Mouse (Mus musculus) urinary bladder, postnatal 25 days (tissue): ENCODE measurements around the gene Ddah2.

Experiments
- DNase-seq: peaks from one replicate; pipeline ENCODE4 v3.0.0; 2022; ENCODE audit warnings: low spot score

Ddah2 gene

GRCm38 (mm10) chr17:35077285-35077684, 18.4 kb downstream of the Ddah2 start:
- no peak for DNase-seq

GRCm38 (mm10) chr17:35077786-35078233, 19.0 kb downstream of the Ddah2 start, which contains the start of gene Ly6g6d:
TSS of gene Ly6g6d (minus strand) at chr17:35078065.
- peak; percentile 44 for DNase-seq

GRCm38 (mm10) chr17:35079778-35080177, 20.9 kb downstream of the Ddah2 start:
- DNase-seq = no peak

GRCm38 (mm10) chr17:35080248-35080647, 21.4 kb downstream of the Ddah2 start:
- DNase-seq = no peak

GRCm38 (mm10) chr17:35080710-35081109, 21.9 kb downstream of the Ddah2 start:
- no peak for DNase-seq

GRCm38 (mm10) chr17:35082841-35083576, 24.2 kb downstream of the Ddah2 start:
- DNase-seq = no peak

- DNase-seq = no peak
These were observed 25.2 kb downstream of the Ddah2 start for GRCm38 (mm10) chr17:35083929-35084497.

- no peak for DNase-seq
These were observed 26.5 kb downstream of the Ddah2 start, which contains the start of gene Ly6g6f for GRCm38 (mm10) chr17:35085208-35085865. TSS of gene Ly6g6f (minus strand) at chr17:35085610.

GRCm38 (mm10) chr17:35088151-35088550, 29.3 kb downstream of the Ddah2 start:
- no peak for DNase-seq

- peak; percentile 88 for DNase-seq
These were observed 30.2 kb downstream of the Ddah2 start, which contains the start of gene Abhd16a for GRCm38 (mm10) chr17:35088825-35089644. TSS of gene Abhd16a (plus strand) at chr17:35089263.

- DNase-seq = no peak
These were observed 31.5 kb downstream of the Ddah2 start for GRCm38 (mm10) chr17:35090166-35090932.

GRCm38 (mm10) chr17:35092403-35093198, 33.8 kb downstream of the Ddah2 start:
- DNase-seq = no peak

GRCm38 (mm10) chr17:35094475-35095365, 35.9 kb downstream of the Ddah2 start:
- no peak for DNase-seq

GRCm38 (mm10) chr17:35096597-35096996, 37.8 kb downstream of the Ddah2 start:
- no peak for DNase-seq

GRCm38 (mm10) chr17:35097164-35097655, 38.4 kb downstream of the Ddah2 start:
- no peak for DNase-seq

GRCm38 (mm10) chr17:35100196-35100765, 41.4 kb downstream of the Ddah2 start:
- no peak for DNase-seq

GRCm38 (mm10) chr17:35101161-35101560, 42.3 kb downstream of the Ddah2 start:
- DNase-seq = no peak

- no peak for DNase-seq
These were observed 43.5 kb downstream of the Ddah2 start for GRCm38 (mm10) chr17:35102299-35102698.

- DNase-seq = no peak
These were observed 44.4 kb downstream of the Ddah2 start for GRCm38 (mm10) chr17:35103221-35103690.
